Mouse (Mus musculus): ENCODE data around the gene Gm21987. TPM values are rescaled to one million over a fixed set of nuclear protein-coding genes. Genes with fewer than 3 reads are reported as not detected.

The Gm21987 gene
- total and polyA plus RNA-seq, 2 experiments from 2014 or later: not detected

DNA sequence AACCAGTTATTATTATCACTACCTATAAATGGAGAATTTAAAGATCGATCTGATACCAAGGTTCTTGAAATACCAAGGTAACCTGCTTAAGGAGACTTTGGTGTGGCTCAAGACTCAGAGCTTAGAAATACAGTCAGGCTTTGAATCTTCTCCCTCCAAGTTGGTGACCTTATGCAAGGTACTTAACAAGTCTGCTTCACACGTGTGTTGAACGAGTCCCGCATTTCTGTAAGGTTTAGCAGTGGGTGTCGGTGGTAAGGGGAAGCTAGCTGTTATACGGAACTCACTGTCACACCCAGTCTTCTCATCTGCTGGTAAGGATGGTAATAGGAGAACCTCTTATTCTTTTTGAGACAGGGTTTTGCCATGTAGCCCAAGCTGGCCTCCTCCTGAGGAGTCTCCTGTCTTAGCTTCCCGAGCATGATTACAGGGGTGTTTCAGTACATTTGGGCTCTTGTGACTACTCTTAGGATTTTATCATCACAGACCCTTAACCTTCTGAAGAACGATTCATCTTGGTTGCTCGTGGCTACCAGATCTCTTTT lies 1.4 kb downstream of the Gm21987 start:
- Histone ChIP-seq H3K9ac (no peak overlapping the region), H3K27ac (ENCODE audit: low read depth, low read length) (no peak overlapping the region), H3K36me3 (ENCODE audit: insufficient read depth) (peaks cover 13% of the 10 kb centered on the region), H3K4me2 (ENCODE audit: low read depth) (no peak overlapping the region), H3K9me3 (ENCODE audit: low read length) (no peaks in the 10 kb centered on the region), H3K27me3 (ENCODE audit: insufficient read depth, low read length) (no peaks in the 10 kb centered on the region), H3K4me1 (ENCODE audit: insufficient read depth) (0 out of 2 replicates have a peak, but pooled peaks cover 8% of the 10 kb centered on the region), H3K4me3 (ENCODE audit: low read depth, low read length) (no peak overlapping the region)
- WGBS: 92% methylated on average over 9 of the region's 9 CpGs
- no peak for ATAC-seq
- no peak for TF ChIP-seq CTCF (IDR thresholded peaks at IDR 0.05; ENCODE audit: low read depth)
- DNase-seq: no peak

DNA sequence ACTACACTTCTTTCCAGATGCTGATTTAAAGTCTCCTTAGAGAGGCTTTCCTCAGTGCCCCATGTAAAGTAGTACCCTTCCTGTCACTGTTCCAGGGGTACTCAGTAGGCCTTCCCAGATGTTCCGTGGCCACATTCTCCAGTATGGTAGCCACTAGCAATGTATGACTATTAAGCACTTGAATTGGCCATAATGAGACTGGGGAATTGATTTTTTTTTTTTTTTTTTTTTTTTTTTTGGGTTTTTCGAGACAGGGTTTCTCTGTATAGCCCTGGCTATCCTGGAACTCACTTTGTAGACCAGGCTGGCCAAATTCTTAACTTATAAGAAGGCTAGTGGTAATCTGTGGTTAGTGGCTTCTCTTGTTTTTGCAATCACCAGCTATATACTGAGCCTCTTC lies 3.0 kb downstream of the Gm21987 start:
- Histone ChIP-seq H3K9me3 (ENCODE audit: low read length) (no peaks in the 10 kb centered on the region), H3K4me2 (ENCODE audit: low read depth) (no peak overlapping the region), H3K4me3 (ENCODE audit: low read depth, low read length) (no peak overlapping the region), H3K9ac (no peak overlapping the region), H3K4me1 (ENCODE audit: insufficient read depth) (0 out of 2 replicates have a peak, but pooled peaks cover 8% of the 10 kb centered on the region), H3K27me3 (ENCODE audit: insufficient read depth, low read length) (no peaks in the 10 kb centered on the region), H3K36me3 (ENCODE audit: insufficient read depth) (peaks cover 13% of the 10 kb centered on the region), H3K27ac (ENCODE audit: low read depth, low read length) (no peak overlapping the region)
- ATAC-seq (no peak), DNase-seq (no peak)
- 94% methylated on average over 2 of the region's 2 CpGs for WGBS
- TF ChIP-seq CTCF (IDR thresholded peaks at IDR 0.05; ENCODE audit: low read depth): no peak

- H3K4me1 ChIP-seq (ENCODE audit: insufficient read depth): 0 out of 2 replicates have a peak, but pooled peaks cover 8% of the 10 kb centered on the region
- WGBS: 91% methylated on average over 7 of the region's 7 CpGs
- ATAC-seq: no peak
These were observed 3.6 kb downstream of the Gm21987 start for GRCm38 (mm10) chr16:38350361-38350855.

DNA sequence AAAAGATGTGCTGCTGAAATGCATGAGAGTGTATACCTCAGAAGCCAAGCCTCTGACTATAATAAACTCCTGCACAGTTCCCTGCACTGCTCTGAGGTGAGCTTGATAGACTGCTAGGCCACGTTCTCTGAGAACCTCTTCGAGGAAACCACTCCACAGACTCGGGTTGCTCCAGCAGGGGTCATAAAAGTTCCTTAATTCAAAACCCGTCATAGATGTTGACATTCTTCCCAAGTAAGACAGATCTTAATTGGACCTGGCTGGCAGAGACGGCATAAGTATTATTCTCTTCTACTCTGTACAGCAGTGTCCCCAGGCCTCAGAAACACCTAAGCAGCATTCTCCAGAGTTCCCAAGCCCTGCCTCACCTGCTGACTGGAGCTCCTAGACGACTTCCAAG lies 4.1 kb downstream of the Gm21987 start:
- WGBS: 83% methylated on average over 6 of the region's 6 CpGs
- Histone ChIP-seq H3K9me3 (ENCODE audit: low read length) (no peaks in the 10 kb centered on the region), H3K4me3 (ENCODE audit: low read depth, low read length) (no peak overlapping the region), H3K4me1 (ENCODE audit: insufficient read depth) (0 out of 2 replicates have a peak, but pooled peaks cover 8% of the 10 kb centered on the region), H3K27me3 (ENCODE audit: insufficient read depth, low read length) (no peaks in the 10 kb centered on the region), H3K27ac (ENCODE audit: low read depth, low read length) (no peak overlapping the region), H3K4me2 (ENCODE audit: low read depth) (no peak overlapping the region), H3K36me3 (ENCODE audit: insufficient read depth) (peaks cover 13% of the 10 kb centered on the region), H3K9ac (no peak overlapping the region)
- no peak for ATAC-seq
- no peak for TF ChIP-seq CTCF (IDR thresholded peaks at IDR 0.05; ENCODE audit: low read depth)
- no peak for DNase-seq

More at GRCm38 (mm10) chr16:38350361-38350855, 3.6 kb downstream of the Gm21987 start:
- no peak overlapping the region for H3K9ac ChIP-seq
- no peak overlapping the region for H3K4me3 ChIP-seq (ENCODE audit: low read depth, low read length)
- H3K9me3 ChIP-seq (ENCODE audit: low read length): no peaks in the 10 kb centered on the region
- H3K27ac ChIP-seq (ENCODE audit: low read depth, low read length): no peak overlapping the region
- peaks cover 13% of the 10 kb centered on the region for H3K36me3 ChIP-seq (ENCODE audit: insufficient read depth)
- DNase-seq: no peak
- H3K4me2 ChIP-seq (ENCODE audit: low read depth): no peak overlapping the region
- no peaks in the 10 kb centered on the region for H3K27me3 ChIP-seq (ENCODE audit: insufficient read depth, low read length)
- TF ChIP-seq CTCF (IDR thresholded peaks at IDR 0.05; ENCODE audit: low read depth): no peak

- Histone ChIP-seq H3K4me3 (ENCODE audit: low read depth, low read length) (no peak overlapping the region), H3K27me3 (ENCODE audit: insufficient read depth, low read length) (no peaks in the 10 kb centered on the region), H3K36me3 (ENCODE audit: insufficient read depth) (peaks cover 13% of the 10 kb centered on the region), H3K9ac (no peak overlapping the region), H3K27ac (ENCODE audit: low read depth, low read length) (no peak overlapping the region), H3K9me3 (ENCODE audit: low read length) (no peaks in the 10 kb centered on the region), H3K4me2 (ENCODE audit: low read depth) (no peak overlapping the region), H3K4me1 (ENCODE audit: insufficient read depth) (0 out of 2 replicates have a peak, but pooled peaks cover 5% of the 10 kb centered on the region)
- ATAC-seq (no peak), DNase-seq (no peak)
- 75% methylated on average over 7 of the region's 7 CpGs for WGBS
- TF ChIP-seq CTCF (IDR thresholded peaks at IDR 0.05; ENCODE audit: low read depth): no peak
These were observed 5.2 kb downstream of the Gm21987 start for GRCm38 (mm10) chr16:38352031-38352430.

DNA sequence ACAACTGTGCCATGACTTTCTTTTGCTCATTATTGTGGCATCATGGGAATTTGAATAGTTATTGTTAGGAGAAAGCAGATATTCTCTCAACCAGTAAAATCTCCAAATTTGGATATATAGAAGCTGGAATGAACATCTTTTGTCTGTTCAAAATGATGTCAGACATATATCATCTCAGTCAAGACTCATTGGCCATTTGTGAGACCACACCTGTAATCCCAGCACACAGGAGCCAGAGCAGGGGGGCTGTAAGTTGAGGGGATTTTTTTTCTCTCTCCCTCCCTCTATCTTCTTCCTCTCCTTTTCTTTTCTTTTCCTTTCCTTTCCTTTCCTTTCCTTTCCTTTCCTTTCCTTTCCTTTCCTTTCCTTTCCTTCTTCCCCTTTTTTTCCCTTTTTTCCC lies 6.0 kb downstream of the Gm21987 start:
- H3K4me2 ChIP-seq (ENCODE audit: low read depth): no peak overlapping the region
- TF ChIP-seq CTCF (IDR thresholded peaks at IDR 0.05; ENCODE audit: low read depth): no peak
- peaks cover 13% of the 10 kb centered on the region for H3K36me3 ChIP-seq (ENCODE audit: insufficient read depth)
- H3K4me3 ChIP-seq (ENCODE audit: low read depth, low read length): no peak overlapping the region
- no peaks in the 10 kb centered on the region for H3K27me3 ChIP-seq (ENCODE audit: insufficient read depth, low read length)
- H3K27ac ChIP-seq (ENCODE audit: low read depth, low read length): no peak overlapping the region
- no peak overlapping the region for H3K9ac ChIP-seq
- DNase-seq (no peak), ATAC-seq (no peak)
- no peaks in the 10 kb centered on the region for H3K9me3 ChIP-seq (ENCODE audit: low read length)
- no peaks in the 10 kb centered on the region for H3K4me1 ChIP-seq (ENCODE audit: insufficient read depth)

DNA sequence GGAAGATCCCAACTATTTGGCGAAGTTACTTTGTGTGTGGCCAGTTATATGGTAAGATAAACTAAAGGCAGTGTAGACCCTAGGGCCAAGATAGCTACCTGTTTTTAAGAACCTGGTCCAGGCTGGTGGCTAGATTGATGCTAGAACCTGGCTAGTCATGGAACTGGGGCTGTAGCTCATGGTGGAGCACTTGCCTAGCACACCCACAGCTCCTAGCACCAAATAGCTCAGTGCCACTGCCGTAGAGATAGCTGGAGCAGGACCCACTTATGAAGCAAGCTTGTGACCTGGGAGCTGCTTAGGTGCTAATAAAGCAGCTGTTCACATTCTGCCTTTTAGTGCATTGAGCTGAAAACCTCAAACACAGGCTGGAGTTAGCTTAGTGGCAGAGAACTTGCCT lies 6.8 kb downstream of the Gm21987 start:
- Histone ChIP-seq H3K36me3 (ENCODE audit: insufficient read depth) (peaks cover 13% of the 10 kb centered on the region), H3K27ac (ENCODE audit: low read depth, low read length) (no peak overlapping the region), H3K4me2 (ENCODE audit: low read depth) (no peak overlapping the region), H3K9ac (no peak overlapping the region), H3K4me1 (ENCODE audit: insufficient read depth) (no peaks in the 10 kb centered on the region), H3K4me3 (ENCODE audit: low read depth, low read length) (no peak overlapping the region), H3K9me3 (ENCODE audit: low read length) (no peaks in the 10 kb centered on the region), H3K27me3 (ENCODE audit: insufficient read depth, low read length) (no peaks in the 10 kb centered on the region)
- DNase-seq (no peak), ATAC-seq (no peak)
- WGBS: 95% methylated on average over 2 of the region's 2 CpGs
- TF ChIP-seq CTCF (IDR thresholded peaks at IDR 0.05; ENCODE audit: low read depth): no peak

Data from forebrain, postnatal 0 days (tissue).